Mouse (Mus musculus) embryonic facial prominence, embryonic 14.5 days (tissue): ENCODE data around the gene Gm20388. TPM values are rescaled to one million over a fixed set of nuclear protein-coding genes. Genes with fewer than 3 reads are reported as not detected.

Experiments
- ATAC-seq: fragments of 200-750 bp; cut with Nextera tagmentation; 2 replicates; pipeline ENCODE4 v1.8.0; 2017; ENCODE audit warnings: low read depth, moderate number of reproducible peaks, moderate TSS enrichment
- DNase-seq: peaks from one replicate; pipeline ENCODE4 v3.0.0-alpha.2; 2015; ENCODE audit warnings: low spot score
- H3K27ac ChIP-seq: fragments of 300-500 bp; sonication (generic); replicated peaks from 2 replicates; pipeline ENCODE4 v1.5.1; 2014; ENCODE audit warnings: low read depth, mild to moderate bottlenecking, low read length, moderate library complexity
- H3K27me3 ChIP-seq: fragments of 300-500 bp; sonication (generic); replicated peaks from 2 replicates; pipeline ENCODE4 v1.6.1; 2014; ENCODE audit warnings: low read length; ENCODE audit not compliant: control insufficient read depth, insufficient read depth
- H3K36me3 ChIP-seq: fragments of 300-500 bp; sonication (generic); 2 replicates; pipeline ENCODE4 v1.6.1; 2014; ENCODE audit warnings: low read length, mixed read lengths; ENCODE audit not compliant: control insufficient read depth, insufficient read depth
- H3K4me1 ChIP-seq: fragments of 300-500 bp; sonication (generic); 2 replicates; pipeline ENCODE4 v1.6.1; 2014; ENCODE audit warnings: antibody characterized with exemption, low read length; ENCODE audit not compliant: control insufficient read depth, insufficient read depth
- H3K4me2 ChIP-seq: fragments of 300-500 bp; sonication (generic); 2 replicates; pipeline ENCODE4 v1.6.1; 2014; ENCODE audit warnings: low read depth, mild to moderate bottlenecking, low read length, moderate library complexity, mixed read lengths
- H3K4me3 ChIP-seq: fragments of 300-500 bp; sonication (generic); 2 replicates; pipeline ENCODE4 v1.5.1; 2014; ENCODE audit warnings: low read depth, mild to moderate bottlenecking, low read length
- H3K9ac ChIP-seq: fragments of 300-500 bp; sonication (generic); 2 replicates; pipeline ENCODE4 v1.6.1; 2014; ENCODE audit warnings: low read depth, mild to moderate bottlenecking, low read length, moderate library complexity, mixed read lengths
- H3K9me3 ChIP-seq: fragments of 300-500 bp; sonication (generic); 2 replicates; pipeline ENCODE4 v1.6.1; 2016; ENCODE audit warnings: low read length; ENCODE audit not compliant: control insufficient read depth
- WGBS: fragments of 180-500 bp; shearing (Covaris S2); extraction: QIAGEN DNeasy Blood & Tissue Kit; methylation state at CpG from one replicate; pipeline ENCODE4 v1.1.7; 2014; 5-methylcytosine and 5-hydroxymethylcytosine counted together
- polyA plus RNA-seq: library from polyadenylated mRNA; unstranded; fragments of >200 nt; fragmentation: Nextera tagmentation; extraction: Ambion mirVana; gene quantifications from 2 replicates; pipeline ENCODE4 v1.2.1, GENCODE M21; 2014

Gene Gm20388
- polyA plus RNA-seq, 1 experiment from 2014 or later, result not detected

- 0 out of 2 replicates have a peak, but pooled peaks cover 3% of the 10 kb centered on the region for H3K36me3 ChIP-seq
- ATAC-seq, result no peak
- H3K4me2 ChIP-seq, result no peak overlapping the region
- no peaks in the 10 kb centered on the region for H3K4me1 ChIP-seq
- H3K27me3 ChIP-seq, result no peaks in the 10 kb centered on the region
- WGBS, result 67% methylated on average over 16 of the region's 16 CpGs
- H3K4me3 ChIP-seq, result no peak overlapping the region
- DNase-seq, result peak; percentile 25
- no peak overlapping the region for H3K27ac ChIP-seq
- H3K9ac ChIP-seq, result no peak overlapping the region
- H3K9me3 ChIP-seq, result no peaks in the 10 kb centered on the region
These were observed 3902.7 kb downstream of the Gm20388 start for GRCm38 (mm10) chr8:123813173-123813891.

- Histone ChIP-seq H3K36me3 (0 out of 2 replicates have a peak, but pooled peaks cover 3% of the 10 kb centered on the region), H3K4me3 (no peak overlapping the region), H3K27ac (no peak overlapping the region), H3K9ac (no peak overlapping the region), H3K4me2 (no peak overlapping the region), H3K27me3 (no peaks in the 10 kb centered on the region), H3K4me1 (no peaks in the 10 kb centered on the region), H3K9me3 (no peaks in the 10 kb centered on the region)
- WGBS, result 93% methylated on average over 4 of the region's 4 CpGs
- no peak for DNase-seq
- no peak for ATAC-seq
These were observed 3903.2 kb downstream of the Gm20388 start for GRCm38 (mm10) chr8:123813892-123814266.

GRCm38 (mm10) chr8:123815325-123815724, 3904.7 kb downstream of the Gm20388 start:
- H3K4me2 ChIP-seq, result no peak overlapping the region
- no peaks in the 10 kb centered on the region for H3K4me1 ChIP-seq
- no peaks in the 10 kb centered on the region for H3K27me3 ChIP-seq
- H3K9ac ChIP-seq, result no peak overlapping the region
- H3K27ac ChIP-seq, result no peak overlapping the region
- DNase-seq (no peak), ATAC-seq (no peak)
- H3K36me3 ChIP-seq, result 0 out of 2 replicates have a peak, but pooled peaks cover 3% of the 10 kb centered on the region
- WGBS, result 93% methylated on average over 11 of the region's 11 CpGs
- no peak overlapping the region for H3K4me3 ChIP-seq
- no peaks in the 10 kb centered on the region for H3K9me3 ChIP-seq

GRCm38 (mm10) chr8:123816939-123817338, 3906.3 kb downstream of the Gm20388 start:
- 86% methylated on average over 8 of the region's 8 CpGs for WGBS
- no peaks in the 10 kb centered on the region for H3K27me3 ChIP-seq

GRCm38 (mm10) chr8:123817747-123818146, 3907.1 kb downstream of the Gm20388 start:
- Histone ChIP-seq H3K36me3 (0 out of 2 replicates have a peak, but pooled peaks cover 11% of the 10 kb centered on the region), H3K9ac (no peak overlapping the region), H3K27me3 (no peaks in the 10 kb centered on the region), H3K9me3 (no peaks in the 10 kb centered on the region), H3K4me1 (no peaks in the 10 kb centered on the region), H3K4me3 (no peak overlapping the region), H3K4me2 (no peak overlapping the region), H3K27ac (no peak overlapping the region)
- no peak for DNase-seq
- 93% methylated on average over 11 of the region's 11 CpGs for WGBS
- no peak for ATAC-seq

More at GRCm38 (mm10) chr8:123816939-123817338, 3906.3 kb downstream of the Gm20388 start:
- Histone ChIP-seq H3K27ac (no peak overlapping the region), H3K4me1 (no peaks in the 10 kb centered on the region), H3K9ac (no peak overlapping the region), H3K36me3 (0 out of 2 replicates have a peak, but pooled peaks cover 11% of the 10 kb centered on the region), H3K4me2 (no peak overlapping the region), H3K4me3 (no peak overlapping the region), H3K9me3 (no peaks in the 10 kb centered on the region)
- no peak for ATAC-seq
- DNase-seq, result no peak

GRCm38 (mm10) chr8:123819683-123820610, 3909.3 kb downstream of the Gm20388 start:
- Histone ChIP-seq H3K27ac (no peak overlapping the region), H3K27me3 (no peaks in the 10 kb centered on the region), H3K4me3 (no peak overlapping the region), H3K9me3 (no peaks in the 10 kb centered on the region), H3K36me3 (0 out of 2 replicates have a peak, but pooled peaks cover 15% of the 10 kb centered on the region), H3K4me1 (no peaks in the 10 kb centered on the region), H3K9ac (no peak overlapping the region), H3K4me2 (no peak overlapping the region)
- WGBS, result 93% methylated on average over 19 of the region's 19 CpGs
- ATAC-seq (no peak), DNase-seq (no peak)

GRCm38 (mm10) chr8:123820780-123821179, 3910.1 kb downstream of the Gm20388 start:
- H3K27ac ChIP-seq, result no peak overlapping the region
- H3K4me1 ChIP-seq, result no peaks in the 10 kb centered on the region
- WGBS, result 94% methylated on average over 6 of the region's 6 CpGs
- no peak overlapping the region for H3K4me2 ChIP-seq
- H3K9me3 ChIP-seq, result no peaks in the 10 kb centered on the region
- no peaks in the 10 kb centered on the region for H3K27me3 ChIP-seq
- no peak for ATAC-seq
- no peak overlapping the region for H3K4me3 ChIP-seq
- H3K36me3 ChIP-seq, result peaks cover 21% of the 10 kb centered on the region; the same call in 1 of the 2 replicates
- no peak for DNase-seq
- no peak overlapping the region for H3K9ac ChIP-seq

GRCm38 (mm10) chr8:123823111-123823510, 3912.5 kb downstream of the Gm20388 start:
- Histone ChIP-seq H3K9me3 (no peaks in the 10 kb centered on the region), H3K4me1 (no peaks in the 10 kb centered on the region), H3K9ac (no peak overlapping the region), H3K4me2 (no peak overlapping the region), H3K4me3 (no peak overlapping the region), H3K27me3 (no peaks in the 10 kb centered on the region), H3K27ac (no peak overlapping the region), H3K36me3 (peaks cover 40% of the 10 kb centered on the region; the same call in 1 of the 2 replicates)
- no peak for ATAC-seq
- no peak for DNase-seq
- WGBS, result 94% methylated on average over 10 of the region's 10 CpGs
